Mouse (Mus musculus) NIH3T3 (cell line): ENCODE measurements around the gene Tmem212.

Experiments used
- DNase-seq: peaks from one replicate; pipeline ENCODE4 v3.0.0-alpha.2; 2012; ENCODE audit warnings: low read depth

The Tmem212 gene

DNA sequence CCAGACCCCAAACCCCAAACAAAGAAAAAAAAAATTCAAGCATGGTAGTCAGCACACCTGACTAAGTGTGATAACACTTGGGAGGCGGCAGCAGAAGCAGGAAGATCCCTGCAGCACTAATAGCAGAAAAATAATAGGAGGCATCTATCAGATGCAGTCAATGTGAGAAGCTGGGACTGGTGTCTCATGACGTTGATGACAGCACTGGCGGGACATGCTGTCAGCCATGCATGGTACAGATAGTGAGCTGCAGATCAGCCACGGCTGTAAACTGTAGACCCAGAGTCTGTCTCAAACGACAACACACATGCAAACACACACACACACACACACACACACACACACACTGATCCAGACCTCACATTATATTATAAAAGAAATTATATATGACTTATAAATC lies 52.9 kb downstream of the Tmem212 start:
- no peak for DNase-seq

DNA sequence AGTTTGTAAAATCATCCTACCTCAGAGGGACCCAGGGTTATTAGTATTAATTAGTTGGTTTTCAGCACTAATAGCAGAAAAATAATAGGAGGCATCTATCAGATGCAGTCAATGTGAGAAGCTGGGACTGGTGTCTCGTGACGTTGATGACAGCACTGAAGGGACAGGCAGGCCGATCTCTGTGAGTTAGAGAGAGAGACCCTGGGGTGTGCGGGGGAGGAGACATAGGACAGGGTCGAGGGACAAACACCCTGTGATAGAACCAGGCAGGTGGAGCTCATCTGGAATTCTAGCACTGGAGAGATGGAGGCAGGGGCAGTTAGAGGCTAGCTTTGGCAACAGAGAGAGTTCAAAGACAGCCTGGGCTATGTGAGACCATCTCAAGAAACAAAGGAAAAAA lies 53.3 kb downstream of the Tmem212 start:
- DNase-seq, result no peak

DNA sequence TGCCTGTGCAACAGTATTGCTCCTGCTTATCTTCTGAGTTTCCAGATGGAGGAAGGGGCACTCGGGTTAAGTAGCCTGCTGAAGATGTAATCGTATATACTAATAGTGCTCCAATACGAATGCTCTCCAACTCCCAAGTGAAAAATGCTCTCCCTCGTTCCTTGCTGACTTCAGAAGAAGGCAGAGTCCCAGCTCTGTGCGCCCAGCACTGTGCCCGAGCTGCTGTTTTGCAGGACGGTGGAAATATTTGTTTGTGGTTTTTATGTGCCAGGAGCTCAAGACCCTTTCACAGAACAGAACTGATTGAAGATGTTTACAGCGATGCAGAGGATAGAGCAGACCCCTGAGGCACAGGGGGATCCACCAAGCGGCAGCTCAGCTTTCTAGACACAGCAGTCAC lies 55.9 kb downstream of the Tmem212 start:
- DNase-seq, result no peak

DNA sequence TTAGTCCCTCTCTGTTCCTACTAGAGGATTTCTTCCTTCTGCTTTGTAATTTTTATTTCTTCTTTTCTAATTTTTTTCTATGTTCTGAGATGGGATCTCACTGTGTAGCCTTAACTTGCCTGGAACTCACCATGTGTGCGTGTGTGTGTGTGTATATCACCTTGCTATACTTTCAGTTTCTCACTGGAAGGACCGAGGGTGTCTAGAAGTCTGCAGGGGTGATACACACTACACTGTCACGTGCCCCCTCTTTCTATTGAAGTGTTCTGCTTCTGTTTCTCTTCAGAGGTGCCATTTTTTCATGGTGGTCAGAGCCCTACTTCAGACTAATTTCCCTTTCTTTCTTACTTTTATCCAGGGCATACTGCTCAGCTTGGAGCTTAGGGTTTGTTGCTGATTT lies 56.4 kb downstream of the Tmem212 start:
- no peak for DNase-seq

DNA sequence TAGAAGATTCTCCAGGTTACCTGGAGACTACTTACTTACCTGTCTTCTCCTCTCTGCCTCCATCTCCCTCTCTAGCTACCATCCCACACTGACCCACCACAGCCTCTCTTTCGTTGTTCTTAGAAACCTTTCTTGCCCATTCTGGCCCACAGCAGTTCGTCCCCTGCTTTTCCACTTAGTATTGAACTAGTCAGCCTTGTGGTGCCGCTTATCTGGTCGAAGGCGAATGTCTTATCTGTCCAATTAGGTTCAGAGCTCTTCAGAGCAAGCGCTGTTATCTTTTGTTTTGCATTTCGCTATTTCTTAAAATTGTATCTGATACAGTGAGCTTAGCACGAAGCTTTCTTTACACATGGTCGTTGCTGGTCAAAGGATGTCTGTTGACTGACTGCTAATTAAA lies 56.9 kb downstream of the Tmem212 start:
- no peak for DNase-seq

DNA sequence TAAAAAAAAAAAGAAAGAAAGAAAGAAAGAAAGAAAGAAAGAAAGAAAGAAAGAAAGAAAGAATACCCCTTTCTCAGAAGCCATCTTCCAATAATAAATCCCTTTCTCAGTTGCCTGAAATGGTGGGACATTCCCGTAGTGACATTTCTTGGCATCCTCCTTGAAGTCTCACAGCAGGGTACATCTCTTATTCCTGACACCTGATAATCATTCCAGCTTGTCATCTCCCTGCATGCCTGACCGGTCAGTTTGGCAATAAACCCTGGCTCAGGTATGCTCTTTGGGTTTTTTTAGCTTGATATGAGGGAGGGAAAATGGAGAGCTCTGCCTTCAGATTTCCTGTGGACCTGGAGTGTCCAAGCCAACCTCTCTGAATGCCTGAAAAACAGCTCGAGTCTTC lies 59.9 kb downstream of the Tmem212 start:
- DNase-seq, result no peak

DNA sequence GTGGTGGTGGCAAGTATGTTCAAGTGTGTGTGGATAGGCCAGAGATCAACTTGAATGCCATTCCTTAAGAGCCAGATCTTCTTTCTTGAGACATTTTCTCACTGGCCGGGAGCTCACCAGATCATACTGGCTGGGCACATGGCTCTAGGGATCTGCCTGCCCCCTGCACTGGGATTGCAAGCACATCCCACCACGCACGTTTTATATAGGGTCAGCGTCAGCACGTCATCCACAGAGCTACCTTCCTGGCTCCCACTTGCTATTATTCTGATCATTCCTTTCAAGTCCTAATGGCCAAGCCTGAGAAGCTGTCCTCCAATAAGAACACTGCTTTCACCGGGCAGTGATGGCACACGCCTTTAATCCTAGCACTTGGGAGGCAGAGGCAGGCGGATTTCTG lies 60.4 kb downstream of the Tmem212 start:
- DNase-seq, result no peak

DNA sequence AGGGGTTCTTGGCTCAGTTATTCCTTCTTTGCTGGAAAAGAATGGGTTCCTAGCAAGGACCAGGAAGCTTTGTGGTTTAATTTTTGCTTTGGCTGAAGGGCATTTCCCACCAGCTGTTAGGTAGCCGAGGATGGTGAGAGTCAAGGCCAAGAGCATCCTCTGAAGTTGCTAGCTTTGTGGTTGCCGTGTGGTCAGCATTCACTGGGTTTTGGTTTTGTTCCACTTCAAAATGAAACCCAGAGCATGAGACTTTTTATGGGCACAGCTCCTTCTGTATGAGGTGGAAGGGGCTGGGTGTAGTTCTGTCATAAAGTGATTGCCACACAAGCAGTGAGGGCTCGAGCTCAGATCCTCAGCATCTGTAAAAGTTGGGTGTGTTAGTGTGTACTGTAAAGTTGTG lies 67.4 kb downstream of the Tmem212 start:
- DNase-seq, result no peak

DNA sequence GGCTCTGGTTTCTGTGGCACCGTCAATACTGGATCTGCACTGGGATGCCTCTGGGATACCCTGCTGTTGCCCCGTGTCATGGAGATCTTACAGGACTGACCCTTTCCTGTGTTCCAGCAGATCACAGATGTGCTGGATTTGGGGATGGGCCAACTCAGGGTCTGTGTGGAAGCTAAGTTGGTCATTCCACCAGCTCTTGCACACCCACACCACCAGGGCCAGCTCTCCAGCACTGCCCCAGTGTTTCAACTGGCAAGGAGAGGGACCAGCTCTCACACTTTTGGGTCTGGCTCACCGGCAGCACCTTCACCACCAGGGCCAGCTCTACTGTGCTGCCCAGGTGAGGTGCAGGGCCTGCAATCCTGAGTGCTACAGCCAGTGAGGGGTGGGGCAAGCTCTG lies 68.9 kb downstream of the Tmem212 start:
- no peak for DNase-seq

DNA sequence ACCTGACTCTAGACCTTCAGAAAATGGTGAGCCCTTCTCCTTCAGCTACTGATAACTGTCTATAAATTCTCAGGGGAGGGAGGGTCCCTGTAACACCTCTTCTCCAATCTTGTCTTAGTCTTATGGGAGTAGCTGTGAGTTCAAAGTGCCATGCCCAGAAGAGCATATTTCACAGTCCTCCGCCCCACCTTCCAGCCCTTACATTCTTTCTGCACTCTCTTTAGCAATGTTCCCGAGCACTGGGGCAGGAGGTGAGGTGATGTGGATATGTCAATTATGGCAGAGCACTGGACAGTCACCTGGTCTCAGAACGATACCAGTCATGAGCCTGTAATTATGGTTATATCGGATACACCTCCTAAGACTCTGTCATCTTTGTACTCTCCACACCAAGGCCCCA lies 70.2 kb downstream of the Tmem212 start:
- DNase-seq, result no peak
